Mouse (Mus musculus): ENCODE measurements around the gene Crnkl1.
"Not testable (repeated sequence)": the region's sequence is repeated elsewhere in the genome, so short reads cannot be mapped to it uniquely, and the experiment has no call there.

Gene Crnkl1

GRCm38 (mm10) chr2:145920941-145921650 lies 13.7 kb downstream of the Crnkl1 start:
- peak; percentile 28 for DNase-seq (ENCODE audit: low read depth, low spot score)

DNA sequence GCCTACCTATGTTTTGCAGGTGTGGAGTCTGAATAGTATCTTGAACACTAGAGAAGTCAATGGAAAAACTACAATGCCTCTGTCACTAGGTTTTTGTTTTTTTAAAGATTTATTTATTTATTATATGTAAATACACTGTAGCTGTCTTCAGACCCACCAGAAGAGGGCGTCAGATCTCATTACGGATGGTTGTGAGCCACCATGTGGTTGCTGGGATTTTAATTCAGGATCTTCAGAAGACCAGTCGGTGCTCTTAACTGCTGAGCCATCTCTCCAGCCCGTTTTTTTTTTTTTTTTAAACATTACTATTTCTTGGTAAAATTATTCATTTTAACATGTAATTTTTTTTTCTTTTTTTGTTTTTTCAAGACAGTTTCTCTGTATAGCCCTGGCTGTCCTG lies 28.9 kb downstream of the Crnkl1 start:
- DNase-seq (ENCODE audit: low read depth, low spot score): not testable (repeated sequence)

GRCm38 (mm10) chr2:145905156-145905555 lies 29.7 kb downstream of the Crnkl1 start:
- DNase-seq (ENCODE audit: low read depth, low spot score): no peak

GRCm38 (mm10) chr2:145903983-145904616 lies 30.7 kb downstream of the Crnkl1 start:
- no peak for DNase-seq (ENCODE audit: low read depth, low spot score)

DNA sequence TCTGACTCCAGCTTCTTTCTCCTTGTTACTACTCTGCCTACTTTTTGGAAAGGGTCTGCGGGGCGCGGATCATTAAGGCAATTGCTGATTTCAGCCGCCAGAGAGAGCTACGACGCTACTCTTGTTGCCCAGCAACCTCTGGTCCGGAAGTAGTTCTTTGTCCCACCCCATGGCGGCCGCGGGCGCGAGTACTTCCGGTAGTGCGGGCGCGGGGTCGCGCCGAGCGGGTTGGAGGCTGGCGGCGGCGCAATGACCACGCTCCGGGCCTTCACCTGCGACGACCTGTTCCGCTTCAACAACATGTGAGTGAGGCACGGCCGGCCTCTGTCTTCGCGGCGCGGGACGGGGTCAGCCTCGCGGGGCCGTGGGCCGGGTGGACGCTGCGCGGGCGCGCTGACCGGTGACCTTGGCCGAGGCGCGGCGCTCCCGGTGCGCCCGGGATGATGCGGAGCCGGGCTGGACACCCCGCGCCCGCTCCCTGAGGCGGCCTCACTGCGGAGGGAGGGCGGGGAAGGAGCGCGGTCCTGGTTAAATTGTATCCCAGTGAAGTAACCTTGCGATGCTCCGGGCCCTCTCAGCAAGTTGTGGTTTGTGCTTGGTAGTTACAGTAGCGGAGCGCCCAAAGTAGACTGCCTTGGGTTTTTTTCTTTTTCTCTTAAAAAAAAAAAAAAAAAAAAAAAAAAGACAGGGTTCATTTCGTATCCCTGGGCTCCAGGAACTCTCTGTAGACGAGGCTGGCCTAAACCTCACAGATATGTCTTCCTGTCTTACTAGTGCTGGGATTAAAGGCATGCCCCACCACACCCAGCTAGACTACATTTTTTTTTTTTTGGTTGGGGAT lies 31.5 kb downstream of the Crnkl1 start:
- peak; percentile 93 for DNase-seq (ENCODE audit: low read depth, low spot score)

- DNase-seq (ENCODE audit: low read depth, low spot score): no peak
Observed at GRCm38 (mm10) chr2:145901861-145902260, 33.0 kb downstream of the Crnkl1 start, which contains the start of gene Naa20. TSS of gene Naa20 (plus strand) at chr2:145902099.

- DNase-seq (ENCODE audit: low read depth, low spot score): peak; percentile 49
Observed at GRCm38 (mm10) chr2:145900318-145900717, 34.5 kb downstream of the Crnkl1 start.

- no peak for DNase-seq (ENCODE audit: low read depth, low spot score)
Observed at GRCm38 (mm10) chr2:145898106-145898505, 36.7 kb downstream of the Crnkl1 start.

DNA sequence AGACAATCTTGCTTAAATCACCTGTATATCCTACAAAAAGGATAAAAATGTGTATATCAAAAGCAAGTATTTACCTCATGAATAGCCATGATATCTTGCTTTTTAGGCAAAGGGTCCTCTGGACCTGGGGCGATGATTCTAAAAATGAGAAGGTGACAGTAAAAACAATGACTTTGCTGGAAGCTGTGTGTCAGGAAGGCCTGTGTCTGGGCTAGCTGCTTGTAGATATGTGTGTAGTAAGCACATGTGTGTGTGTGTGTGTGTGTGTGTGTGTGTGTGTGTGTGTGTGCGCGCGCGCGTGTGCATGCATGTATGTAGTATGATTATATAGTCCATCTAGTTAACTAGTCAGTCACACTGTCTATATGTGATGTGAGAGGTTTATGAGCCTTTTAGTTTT lies 41.1 kb downstream of the Crnkl1 start:
- DNase-seq (ENCODE audit: low read depth, low spot score): no peak

DNA sequence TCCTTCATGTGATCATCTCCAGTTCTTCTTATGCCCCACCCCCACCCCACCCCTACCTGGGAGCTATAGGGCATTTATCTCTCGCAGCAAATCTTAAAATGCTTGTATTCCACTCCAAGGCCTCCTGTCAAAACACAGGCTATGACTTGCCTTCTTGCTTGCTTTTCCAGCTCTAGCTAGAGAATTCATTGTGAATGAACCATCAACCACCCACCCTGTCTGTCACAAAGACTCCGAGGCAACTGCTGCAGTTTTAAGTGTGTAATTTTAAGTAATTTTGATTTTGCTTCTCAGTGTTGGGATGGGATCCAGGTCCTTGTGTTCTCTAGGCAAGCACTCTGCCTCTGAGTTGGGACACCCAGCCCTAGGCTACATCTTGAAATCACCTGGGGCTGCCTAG lies 44.2 kb downstream of the Crnkl1 start:
- DNase-seq (ENCODE audit: low read depth, low spot score): no peak

GRCm38 (mm10) chr2:145888766-145889480 lies 45.9 kb downstream of the Crnkl1 start:
- no peak for DNase-seq (ENCODE audit: low read depth, low spot score)

- DNase-seq (ENCODE audit: low read depth, low spot score): peak; percentile 54
Observed at GRCm38 (mm10) chr2:145887937-145888765, 46.7 kb downstream of the Crnkl1 start.

DNA sequence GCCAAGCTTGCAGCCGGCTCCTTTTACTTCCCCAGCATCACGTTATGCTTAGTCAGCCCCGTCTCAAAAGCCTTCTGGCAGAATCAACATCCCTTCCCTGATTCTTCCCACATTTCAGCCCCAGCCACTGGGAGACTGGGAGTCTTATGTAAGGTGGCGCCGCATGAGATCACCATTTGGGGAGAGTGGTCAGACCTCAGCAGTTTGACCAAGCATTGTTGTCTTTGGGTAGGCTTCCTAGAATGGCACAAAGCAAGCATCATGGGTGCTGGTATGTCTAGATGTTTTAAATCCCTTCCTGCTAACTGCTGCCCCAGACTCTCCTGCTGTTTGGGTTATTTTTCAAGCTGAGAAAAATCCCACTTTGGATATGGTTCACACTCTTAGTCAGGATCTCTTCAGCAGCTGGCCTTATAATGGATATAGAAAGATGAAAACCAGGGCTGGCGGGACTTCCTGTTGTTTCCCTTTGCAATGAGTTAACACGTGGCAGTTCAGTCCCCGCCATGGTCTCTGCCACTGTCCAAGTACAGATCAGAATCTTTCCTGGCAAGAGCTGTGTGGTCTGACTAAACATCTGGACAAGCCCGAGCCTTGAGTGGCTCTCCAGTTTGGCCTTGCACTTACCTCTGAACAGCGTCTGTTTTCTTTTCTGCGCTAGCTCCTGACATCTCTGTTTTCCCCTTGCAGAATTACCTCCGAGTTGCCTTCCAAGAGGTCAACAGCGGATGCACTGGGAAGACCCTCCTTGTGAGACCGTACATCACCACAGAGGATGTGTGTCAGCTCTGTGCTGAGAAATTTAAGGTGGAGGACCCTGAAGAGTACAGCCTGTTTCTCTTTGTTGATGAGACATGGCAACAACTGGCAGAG lies 49.7 kb downstream of the Crnkl1 start:
- no peak for DNase-seq (ENCODE audit: low read depth, low spot score)

DNA sequence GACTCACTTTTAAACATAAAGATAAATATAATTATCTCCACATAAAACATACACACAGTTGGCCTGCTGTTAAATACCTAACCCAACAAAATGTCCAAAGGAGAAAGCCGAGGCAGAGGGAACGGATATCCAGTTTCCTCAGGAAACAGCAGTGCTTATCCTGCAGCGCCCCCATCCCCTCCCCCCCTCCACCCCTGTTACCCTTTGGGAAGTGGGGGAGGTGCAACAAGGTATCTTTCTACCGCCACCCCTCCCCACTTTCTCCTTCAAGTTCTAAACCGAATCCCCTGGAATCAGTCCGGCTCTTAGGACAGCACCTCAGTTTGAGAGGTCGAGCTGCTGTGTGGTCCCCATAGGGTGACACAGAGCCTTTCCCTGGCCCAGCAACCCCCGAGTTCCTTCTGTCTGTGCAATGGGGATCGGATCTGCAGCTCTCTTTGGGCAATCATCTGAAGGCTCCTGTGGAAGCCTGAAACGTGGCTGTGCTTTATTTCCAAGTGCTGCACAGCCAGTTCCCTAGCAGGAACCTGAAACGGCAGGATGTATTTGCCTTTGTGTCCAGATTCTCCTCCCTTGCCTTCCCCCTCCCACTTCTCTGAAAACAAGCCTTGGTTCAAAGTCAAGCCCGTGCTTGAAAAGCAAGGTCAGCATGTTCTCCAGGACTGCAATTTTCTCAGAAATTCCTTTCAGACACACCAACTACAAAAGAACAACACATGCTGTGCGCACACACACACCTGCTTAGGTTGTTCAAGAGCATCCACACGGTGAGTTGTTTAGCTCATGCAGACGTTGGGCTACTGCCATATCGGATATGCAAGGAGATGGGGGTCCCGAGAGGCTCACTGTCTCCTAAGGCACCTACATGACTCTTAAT lies 50.5 kb downstream of the Crnkl1 start:
- peak; percentile 76 for DNase-seq (ENCODE audit: low read depth, low spot score)

DNA sequence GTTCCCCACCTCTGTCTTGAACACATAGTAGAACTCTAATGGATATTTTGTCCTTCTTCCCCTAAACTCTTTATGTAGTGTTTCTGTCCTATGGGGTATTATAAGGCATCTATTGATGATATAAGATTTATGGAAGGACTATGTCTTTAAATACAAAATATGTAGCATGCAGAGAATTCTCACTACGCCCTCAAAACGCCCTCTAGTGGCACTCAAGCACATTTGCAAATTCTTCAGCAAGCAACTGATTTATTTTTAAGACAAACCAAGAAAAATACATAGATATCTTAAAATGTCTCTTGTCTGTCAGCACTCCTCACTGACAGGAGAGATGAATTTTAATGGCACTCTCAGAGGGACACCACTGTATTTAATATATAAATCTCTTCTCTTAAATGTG lies 52.4 kb downstream of the Crnkl1 start:
- DNase-seq (ENCODE audit: low read depth, low spot score): peak; percentile 28

- DNase-seq (ENCODE audit: low read depth, low spot score): no peak
Observed at GRCm38 (mm10) chr2:145881932-145882331, 52.9 kb downstream of the Crnkl1 start.

GRCm38 (mm10) chr2:145880887-145881747 lies 53.7 kb downstream of the Crnkl1 start:
- DNase-seq (ENCODE audit: low read depth, low spot score): no peak

GRCm38 (mm10) chr2:145877191-145877590 lies 57.6 kb downstream of the Crnkl1 start:
- DNase-seq (ENCODE audit: low read depth, low spot score): no peak

All from R1 (cell line).